9 mouse cellular contexts compared by ENCODE assay signal in genomic region chr16:9501713-9502112, GRCm38 (mm10).
A peak's percentile ranks its signal among the peaks of the same experiment; 100 is the strongest.
DNase-seq lines count a peak whose midpoint lies in the region; ATAC-seq lines count a peak whose summit lies in the region.
"Had no signal": no experiment of that assay in that cellular context is flagged by ENCODE, and none has a peak within 500 bp of the region (broad histone marks: within the 10 kb centered on the region; RNA-seq: fewer than 3 reads in every experiment).

No protein-coding gene starts in this region.

- no peak overlapping the region for H3K9ac ChIP-seq in limb, embryonic 13.5 days
- H3K9ac ChIP-seq: liver, embryonic 13.5 days had no signal

- no peak overlapping the region for H3K4me3 ChIP-seq in limb, embryonic 13.5 days
- H3K4me3 ChIP-seq in limb, embryonic 10.5 days, result no peak overlapping the region
- H3K4me3 ChIP-seq: liver, embryonic 13.5 days had no signal

- H3K4me1 ChIP-seq in limb, embryonic 13.5 days, result no peaks in the 10 kb centered on the region
- no peaks in the 10 kb centered on the region for H3K4me1 ChIP-seq in limb, embryonic 10.5 days
- H3K4me1 ChIP-seq: liver, embryonic 13.5 days had no signal

- ATAC-seq in limb, embryonic 13.5 days (ENCODE audit: low FRiP score, low read depth), result peak; percentile 67

- no peaks in the 10 kb centered on the region for H3K27me3 ChIP-seq in limb, embryonic 13.5 days
- H3K27me3 ChIP-seq in limb, embryonic 10.5 days (ENCODE audit: low read depth, poor library complexity, severe bottlenecking), result no peaks in the 10 kb centered on the region
- H3K27me3 ChIP-seq: liver, embryonic 13.5 days had no signal

- no peaks in the 10 kb centered on the region for H3K9me3 ChIP-seq in limb, embryonic 13.5 days
- no peaks in the 10 kb centered on the region for H3K9me3 ChIP-seq in limb, embryonic 10.5 days (replicated peaks)
- H3K9me3 ChIP-seq: liver, embryonic 13.5 days had no signal

- no peak overlapping the region for H3K4me2 ChIP-seq in limb, embryonic 13.5 days (replicated peaks)
- H3K4me2 ChIP-seq: liver, embryonic 13.5 days had no signal

- WGBS in limb, embryonic 13.5 days, result 31% methylated on average over 4 of the region's 4 CpGs
- 84% methylated on average over 4 of the region's 4 CpGs for WGBS in limb, embryonic 10.5 days

- peak; percentile 26 to 27 for DNase-seq in cerebellum, postnatal 10 days
- DNase-seq in cerebellum, adult 9-10 months, result no peak
- no peak for DNase-seq in limb, embryonic 10.5 days (ENCODE audit: low spot score)
- DNase-seq in kidney, postnatal 10 days, result peak; percentile 84
- DNase-seq in ovary, postnatal 36 days (ENCODE audit: low spot score), result peak; percentile 12
- DNase-seq in thymus, postnatal 36 days, result no peak
- no peak for DNase-seq in layer of hippocampus, adult 9-10 months (ENCODE audit: low spot score)
- DNase-seq: liver, embryonic 13.5 days had no signal

- H3K36me3 ChIP-seq in limb, embryonic 13.5 days, result no peaks in the 10 kb centered on the region
- no peaks in the 10 kb centered on the region for H3K36me3 ChIP-seq in limb, embryonic 10.5 days
- H3K36me3 ChIP-seq: liver, embryonic 13.5 days had no signal

- no peak overlapping the region for H3K27ac ChIP-seq in limb, embryonic 13.5 days
- H3K27ac ChIP-seq in limb, embryonic 10.5 days, result no peak overlapping the region
- H3K27ac ChIP-seq: liver, embryonic 13.5 days had no signal

Comparison
In these comparisons a context has a peak if more than half of its experiments do, and no peak if none do; other contexts are left out.
1. DNase-seq: peak in cerebellum, postnatal 10 days (2 of 2), kidney, postnatal 10 days (single experiment) and ovary, postnatal 36 days (single experiment); none in cerebellum, adult 9-10 months (single experiment), limb, embryonic 10.5 days (single experiment), thymus, postnatal 36 days (0 of 2) and layer of hippocampus, adult 9-10 months (single experiment).